ENCODE assay signal across 18 mouse cellular contexts in the genomic region with DNA sequence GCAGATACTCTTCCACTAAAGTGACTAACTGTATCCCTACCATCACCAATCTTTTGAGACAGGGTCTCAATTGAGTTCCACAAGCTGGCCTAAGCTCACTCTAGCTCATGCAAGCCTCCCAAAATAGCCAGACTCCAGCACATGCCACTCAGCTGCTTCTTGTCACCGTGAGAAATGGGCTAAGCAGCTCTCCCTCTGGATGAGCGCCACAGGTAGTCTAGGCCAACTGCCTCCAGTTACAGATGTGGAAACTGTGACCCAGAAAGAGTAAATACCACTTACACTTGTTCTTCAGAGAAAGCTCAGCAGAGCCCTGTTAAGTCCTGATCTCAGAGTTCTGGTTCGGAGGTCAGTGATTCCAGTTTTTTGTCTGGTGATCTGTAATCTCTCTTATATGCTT. TPM values are rescaled to one million over a fixed set of nuclear protein-coding genes. Genes with fewer than 3 reads are reported as not detected.
DNase-seq lines count a peak whose midpoint lies in the region; ATAC-seq lines count a peak whose summit lies in the region.
"Had no signal": no experiment of that assay in that cellular context is flagged by ENCODE, and none has a peak within 500 bp of the region (broad histone marks: within the 10 kb centered on the region; RNA-seq: fewer than 3 reads in every experiment).

No protein-coding gene starts in this region.

- no peak overlapping the region for H3K4me2 ChIP-seq in heart, embryonic 13.5 days
- no peak overlapping the region for H3K4me2 ChIP-seq in forebrain, embryonic 12.5 days
- H3K4me2 ChIP-seq: hindbrain, embryonic 14.5 days; limb, embryonic 12.5 days had no signal

- no peaks in the 10 kb centered on the region for H3K27me3 ChIP-seq in heart, embryonic 10.5 days (ENCODE audit: insufficient read depth, poor library complexity, severe bottlenecking)
- no peaks in the 10 kb centered on the region for H3K27me3 ChIP-seq in heart, embryonic 13.5 days (replicated peaks)
- H3K27me3 ChIP-seq in forebrain, embryonic 12.5 days, result no peaks in the 10 kb centered on the region
- H3K27me3 ChIP-seq: limb, embryonic 12.5 days had no signal

- no peak overlapping the region for H3K27ac ChIP-seq in heart, embryonic 10.5 days
- H3K27ac ChIP-seq in heart, embryonic 13.5 days (replicated peaks), result peak overlapping the region; percentile 67
- no peak overlapping the region for H3K27ac ChIP-seq in forebrain, embryonic 12.5 days
- H3K27ac ChIP-seq: hindbrain, embryonic 14.5 days; limb, embryonic 12.5 days had no signal

- no peaks in the 10 kb centered on the region for H3K36me3 ChIP-seq in heart, embryonic 10.5 days
- no peaks in the 10 kb centered on the region for H3K36me3 ChIP-seq in heart, embryonic 13.5 days
- H3K36me3 ChIP-seq in forebrain, embryonic 12.5 days (replicated peaks), result 0 out of 2 replicates have a peak, but pooled peaks cover 3% of the 10 kb centered on the region

- peak; percentile 82 for DNase-seq in heart, adult 18-20 months
- DNase-seq in heart, embryonic 10.5 days (ENCODE audit: low spot score), result no peak
- DNase-seq in gastrocnemius, adult 8-10 months (ENCODE audit: low spot score in 2 of 2), result peak; percentile 77 to 82
- DNase-seq in lung, postnatal 10 days, result peak; percentile 34
- no peak for DNase-seq in cerebellum, postnatal 25 days
- DNase-seq in right cerebral cortex, adult 18-20 months, result no peak
- DNase-seq: adrenal gland, postnatal 36 days; B cell, adult 2 months; cerebellum, adult 11 months; kidney, postnatal 4 days; layer of hippocampus, postnatal 36 days; liver, postnatal 0 days; right cerebral cortex, postnatal 25 days had no signal

- H3K4me3 ChIP-seq in heart, embryonic 10.5 days, result no peak overlapping the region
- no peak overlapping the region for H3K4me3 ChIP-seq in heart, embryonic 13.5 days
- H3K4me3 ChIP-seq in forebrain, embryonic 12.5 days (replicated peaks), result no peak overlapping the region
- H3K4me3 ChIP-seq: limb, embryonic 12.5 days had no signal

- no peak for ATAC-seq in heart, embryonic 13.5 days (ENCODE audit: extremely low read depth, insufficient number of reproducible peaks, low FRiP score, low TSS enrichment)
- no peak for ATAC-seq in forebrain, embryonic 12.5 days (ENCODE audit: low FRiP score)
- ATAC-seq: intestine, postnatal 0 days; liver, postnatal 0 days had no signal

- no peak overlapping the region for H3K9ac ChIP-seq in heart, embryonic 13.5 days
- no peak overlapping the region for H3K9ac ChIP-seq in forebrain, embryonic 12.5 days
- H3K9ac ChIP-seq: hindbrain, embryonic 14.5 days; limb, embryonic 12.5 days; liver, postnatal 0 days had no signal

- 73% methylated on average over 3 of the region's 3 CpGs for WGBS in heart, embryonic 10.5 days
- 53% methylated on average over 3 of the region's 3 CpGs for WGBS in heart, embryonic 13.5 days
- WGBS in forebrain, embryonic 12.5 days, result 89% methylated on average over 3 of the region's 3 CpGs

- H3K4me1 ChIP-seq in heart, embryonic 10.5 days, result peaks cover 42% of the 10 kb centered on the region
- peaks cover 70% of the 10 kb centered on the region for H3K4me1 ChIP-seq in heart, embryonic 13.5 days
- H3K4me1 ChIP-seq in forebrain, embryonic 12.5 days, result peaks cover 4% of the 10 kb centered on the region; the same call in 1 of the 2 replicates
- H3K4me1 ChIP-seq: limb, embryonic 12.5 days had no signal

- no peaks in the 10 kb centered on the region for H3K9me3 ChIP-seq in heart, embryonic 10.5 days
- H3K9me3 ChIP-seq in heart, embryonic 13.5 days, result no peaks in the 10 kb centered on the region
- H3K9me3 ChIP-seq in forebrain, embryonic 12.5 days, result no peaks in the 10 kb centered on the region
- H3K9me3 ChIP-seq: limb, embryonic 12.5 days had no signal

RNA-seq across cellular contexts. Expression of gene Ppp2r5e, which starts 43.7 kb away (rescaled TPM):
- 10 to 100 TPM; 30.9 to 32.2 TPM for total RNA-seq in heart, adult 18-20 months (2021)
- 8.8 and 9.4 TPM in 2 replicates for polyA plus RNA-seq in heart, embryonic 10.5 days (2016; fragmentation: Nextera tagmentation; extraction: Ambion mirVana)
- total RNA-seq in gastrocnemius, adult 8-10 months (2022), result 10 to 100 TPM; 32.3 to 37.5 (median 33.5) TPM
- 8.5 and 8.8 TPM in 2 replicates for polyA plus RNA-seq in heart, embryonic 13.5 days (2015; fragmentation: Nextera tagmentation; extraction: Ambion mirVana)
- polyA plus RNA-seq in forebrain, embryonic 12.5 days (2016; fragmentation: Nextera tagmentation; extraction: Ambion mirVana), result 27.4 and 28.3 TPM in 2 replicates

Comparison
In these comparisons a context has a peak if more than half of its experiments do, and no peak if none do; other contexts are left out.
1. DNase-seq: peak in heart, adult 18-20 months (2 of 2), gastrocnemius, adult 8-10 months (2 of 2) and lung, postnatal 10 days (single experiment); none in heart, embryonic 10.5 days (single experiment), cerebellum, postnatal 25 days (0 of 2) and right cerebral cortex, adult 18-20 months (single experiment).